Mouse (Mus musculus): ENCODE measurements around the gene Ppp1r27. TPM values are rescaled to one million over a fixed set of nuclear protein-coding genes. Genes with fewer than 3 reads are reported as not detected.
A peak's percentile ranks its signal among the peaks of the same experiment; 100 is the strongest.
"Not testable (repeated sequence)": the region's sequence is repeated elsewhere in the genome, so short reads cannot be mapped to it uniquely, and the experiment has no call there.

Ppp1r27 gene
- total RNA-seq (2021) = 100 to 1,000 TPM; 188 to 418 TPM
- long read RNA-seq, experiment 1, transcript Ppp1r27-201 (3 exons, 771 nt) = major isoform, 460 of 518 reads
- long read RNA-seq, experiment 1, partial matches to known transcripts = 22 of 518 reads
- long read RNA-seq, experiment 1, other reads (novel, unspliced or antisense) = 36 of 518 reads
- long read RNA-seq, experiment 2, transcript Ppp1r27-201 (3 exons, 771 nt) = major isoform, 376 of 419 reads
- long read RNA-seq, experiment 2, partial matches to known transcripts = 23 of 419 reads
- long read RNA-seq, experiment 2, other reads (novel, unspliced or antisense) = 20 of 419 reads

GRCm38 (mm10) chr11:120550810-120551440 lies at the start of gene Ppp1r27:
Ppp1r27 (minus strand) TSS chr11:120551132.
- peak; percentile 84 for DNase-seq
- intact Hi-C loops (cut with DNase I) = loop anchor here (1.0 kb wide), 1 partner anchor 21 kb away; no protein-coding TSS in a partner anchor
- no peak for TF ChIP-seq CTCF (IDR thresholded peaks at IDR 0.05)
- Histone ChIP-seq H3K27ac (peak within 1 kb of the TSS; percentile 99), H3K4me3 (peak within 1 kb of the TSS; percentile 96)

- intact Hi-C loops (cut with DNase I) = no loop called here
- TF ChIP-seq CTCF (IDR thresholded peaks at IDR 0.05) = no peak
- no peak for DNase-seq
- Histone ChIP-seq H3K4me3 (no peak overlapping the region), H3K27ac (no peak overlapping the region)
Observed at GRCm38 (mm10) chr11:120600716-120601115, 49.8 kb upstream of the Ppp1r27 start.

- Histone ChIP-seq H3K4me3 (peak overlapping the region; percentile 94), H3K27ac (peak overlapping the region; percentile 86)
- no peak for TF ChIP-seq CTCF (IDR thresholded peaks at IDR 0.05)
- no peak for DNase-seq
- intact Hi-C loops (cut with DNase I) = no loop called here
Observed at GRCm38 (mm10) chr11:120598990-120599549, 48.1 kb upstream of the Ppp1r27 start.

- TF ChIP-seq CTCF (IDR thresholded peaks at IDR 0.05) = no peak; the same call in 1 of the 2 replicates
- intact Hi-C loops (cut with DNase I) = no loop called here
- H3K27ac ChIP-seq = peak within 1 kb of the TSS; percentile 86
- peak; percentile 98 for DNase-seq
- H3K4me3 ChIP-seq = peak within 1 kb of the TSS; percentile 94
Observed at GRCm38 (mm10) chr11:120598283-120598989, 47.5 kb upstream of the Ppp1r27 start, which contains the start of the genes Alyref and Anapc11. Alyref (minus strand) TSS chr11:120598365. Anapc11 (plus strand) TSS chr11:120598421.

- no peak for TF ChIP-seq CTCF (IDR thresholded peaks at IDR 0.05)
- DNase-seq = peak; percentile 51
- peak overlapping the region; percentile 86 for H3K27ac ChIP-seq
- H3K4me3 ChIP-seq = peak overlapping the region; percentile 94
- intact Hi-C loops (cut with DNase I) = loop anchor here (1.0 kb wide), 1 partner anchor 15 kb away; no protein-coding TSS in a partner anchor
Observed at GRCm38 (mm10) chr11:120597240-120598235, 46.6 kb upstream of the Ppp1r27 start.

- intact Hi-C loops (cut with DNase I) = no loop called here
- no peak for TF ChIP-seq CTCF (IDR thresholded peaks at IDR 0.05)
- no peak overlapping the region for H3K27ac ChIP-seq
- H3K4me3 ChIP-seq = no peak overlapping the region
- DNase-seq = no peak
Observed at GRCm38 (mm10) chr11:120588531-120588930, 37.6 kb upstream of the Ppp1r27 start.

- H3K4me3 ChIP-seq = no peak overlapping the region
- intact Hi-C loops (cut with DNase I) = no loop called here
- no peak for DNase-seq
- H3K27ac ChIP-seq = no peak overlapping the region
- TF ChIP-seq CTCF (IDR thresholded peaks at IDR 0.05) = no peak
Observed at GRCm38 (mm10) chr11:120583937-120584336, 33.0 kb upstream of the Ppp1r27 start.

GRCm38 (mm10) chr11:120582982-120583293 lies 32.0 kb upstream of the Ppp1r27 start:
- H3K27ac ChIP-seq, DNase-seq, H3K4me3 ChIP-seq: not testable (repeated sequence)
- intact Hi-C loops (cut with DNase I) = loop anchor here (1.0 kb wide), 1 partner anchor 14 kb away; no protein-coding TSS in a partner anchor

GRCm38 (mm10) chr11:120582268-120582981 lies 31.5 kb upstream of the Ppp1r27 start:
- intact Hi-C loops (cut with DNase I) = loop anchor here (1.0 kb wide), 1 partner anchor 15 kb away; no protein-coding TSS in a partner anchor
- no peak for DNase-seq

GRCm38 (mm10) chr11:120581490-120582267 lies 30.7 kb upstream of the Ppp1r27 start, which contains the start of gene Arhgdia:
Arhgdia (minus strand) TSS chr11:120581624.
- intact Hi-C loops (cut with DNase I) = loop anchor here (1.0 kb wide), 1 partner anchor 16 kb away; no protein-coding TSS in a partner anchor
- Histone ChIP-seq H3K4me3 (peak within 1 kb of the TSS; percentile 89), H3K27ac (peak within 1 kb of the TSS; percentile 99)
- peak; percentile 95 for DNase-seq
- TF ChIP-seq CTCF (IDR thresholded peaks at IDR 0.05) = peak; percentile 64

More at GRCm38 (mm10) chr11:120582268-120582981, 31.5 kb upstream of the Ppp1r27 start:
- Histone ChIP-seq H3K4me3 (peak overlapping the region; percentile 89), H3K27ac (peak overlapping the region; percentile 99)
- TF ChIP-seq CTCF (IDR thresholded peaks at IDR 0.05) = peak; percentile 62
